Mouse (Mus musculus): ENCODE data around the gene Olfr1220. TPM values are rescaled to one million over a fixed set of nuclear protein-coding genes. Genes with fewer than 3 reads are reported as not detected.

The Olfr1220 gene
- total and polyA plus RNA-seq, 3 experiments: not detected

- no peaks in the 10 kb centered on the region for H3K79me2 ChIP-seq (ENCODE audit: control insufficient read depth, insufficient read depth, low read length, poor library complexity)
- no peak for TF ChIP-seq MAX (IDR thresholded peaks at IDR 0.05; ENCODE audit: low read length)
- no peak for TF ChIP-seq GABPA (IDR thresholded peaks at IDR 0.05; ENCODE audit: low read depth, low read length)
- no peak for TF ChIP-seq MXI1 (IDR thresholded peaks at IDR 0.05; ENCODE audit: low read depth, low read length)
- TF ChIP-seq POLR2AphosphoS5 (IDR thresholded peaks at IDR 0.05; ENCODE audit: borderline replicate concordance, low read depth, low read length): no peak
- TF ChIP-seq TBP (IDR thresholded peaks at IDR 0.05; ENCODE audit: low read depth, low read length): no peak
- TF ChIP-seq JUND (IDR thresholded peaks at IDR 0.05; ENCODE audit: low read depth, low read length): no peak
Measured at GRCm38 (mm10) chr2:89061087-89061486, 45.5 kb downstream of the Olfr1220 start, which contains the start of gene Olfr1218. Gene Olfr1218, minus strand, starts transcription at chr2:89061187.

More at GRCm38 (mm10) chr2:89061087-89061486, 45.5 kb downstream of the Olfr1220 start, which contains the start of gene Olfr1218:
- no peaks in the 10 kb centered on the region for H3K4me1 ChIP-seq (ENCODE audit: control insufficient read depth in 1 of 2, insufficient read depth in 2 of 2, low read length in 2 of 2)
- no peak within 1 kb of the TSS for H3K9ac ChIP-seq (ENCODE audit: control insufficient read depth, low read depth, low read length, poor library complexity, severe bottlenecking)
- H3K36me3 ChIP-seq (ENCODE audit: control insufficient read depth in 1 of 2, insufficient read depth in 2 of 2, low read length in 2 of 2): no peaks in the 10 kb centered on the region
- H3K9me3 ChIP-seq (replicated peaks; ENCODE audit: insufficient read depth, low read length): no peaks in the 10 kb centered on the region
- no peak within 1 kb of the TSS for H3K4me3 ChIP-seq (ENCODE audit: control insufficient read depth in 1 of 2, insufficient read depth in 1 of 2, low read depth in 2 of 2, low read length in 2 of 2)
- H3K27me3 ChIP-seq (ENCODE audit: control insufficient read depth in 1 of 2, insufficient read depth in 2 of 2, low read length in 2 of 2): no peaks in the 10 kb centered on the region
- H3K27ac ChIP-seq (ENCODE audit: control insufficient read depth, low read depth, low read length): no peak within 1 kb of the TSS
- DNase-seq (ENCODE audit: low read depth, low spot score): no peak

Other genes starting within 250 kb of the Olfr1220 start
- not detected in 2 replicates for gene Olfr1206, start 243.6 kb downstream of the Olfr1220 start, total RNA-seq (2012; rRNA removed)
- not detected for gene Olfr1206, start 243.6 kb downstream of the Olfr1220 start, polyA plus RNA-seq (2012; ENCODE audit: insufficient read depth in 1 of 2, insufficient read length in 2 of 2, low read depth in 1 of 2, low replicate concordance in 2 of 2, missing spikeins in 1 of 2)
- not detected in 2 replicates for gene Olfr1208, start 204.5 kb downstream of the Olfr1220 start, total RNA-seq (2012; rRNA removed)
- gene Olfr1208, start 204.5 kb downstream of the Olfr1220 start, polyA plus RNA-seq (2012; ENCODE audit: insufficient read depth in 1 of 2, insufficient read length in 2 of 2, low read depth in 1 of 2, low replicate concordance in 2 of 2, missing spikeins in 1 of 2): not detected
- not detected in 2 replicates for gene Olfr1209, start 191.7 kb downstream of the Olfr1220 start, total RNA-seq (2012; rRNA removed)
- gene Olfr1209, start 191.7 kb downstream of the Olfr1220 start, polyA plus RNA-seq (2012; ENCODE audit: insufficient read depth in 1 of 2, insufficient read length in 2 of 2, low read depth in 1 of 2, low replicate concordance in 2 of 2, missing spikeins in 1 of 2): not detected
- not detected in 2 replicates for gene Olfr1211, start 168.7 kb downstream of the Olfr1220 start, total RNA-seq (2012; rRNA removed)
- gene Olfr1211, start 168.7 kb downstream of the Olfr1220 start, polyA plus RNA-seq (2012; ENCODE audit: insufficient read depth in 1 of 2, insufficient read length in 2 of 2, low read depth in 1 of 2, low replicate concordance in 2 of 2, missing spikeins in 1 of 2): not detected
- not detected in 2 replicates for gene Olfr1212, start 152.9 kb downstream of the Olfr1220 start, total RNA-seq (2012; rRNA removed)
- gene Olfr1212, start 152.9 kb downstream of the Olfr1220 start, polyA plus RNA-seq (2012; ENCODE audit: insufficient read depth in 1 of 2, insufficient read length in 2 of 2, low read depth in 1 of 2, low replicate concordance in 2 of 2, missing spikeins in 1 of 2): not detected
- not detected in 2 replicates for gene Gm13762, start 126.6 kb downstream of the Olfr1220 start, total RNA-seq (2012; rRNA removed)
- not detected for gene Gm13762, start 126.6 kb downstream of the Olfr1220 start, polyA plus RNA-seq (2012; ENCODE audit: insufficient read depth in 1 of 2, insufficient read length in 2 of 2, low read depth in 1 of 2, low replicate concordance in 2 of 2, missing spikeins in 1 of 2)
- not detected in 2 replicates for gene Olfr1214, start 114.2 kb downstream of the Olfr1220 start, total RNA-seq (2012; rRNA removed)
- not detected for gene Olfr1214, start 114.2 kb downstream of the Olfr1220 start, polyA plus RNA-seq (2012; ENCODE audit: insufficient read depth in 1 of 2, insufficient read length in 2 of 2, low read depth in 1 of 2, low replicate concordance in 2 of 2, missing spikeins in 1 of 2)
- gene Olfr1215, start 99.9 kb downstream of the Olfr1220 start, total RNA-seq (2012; rRNA removed): not detected in 2 replicates
- not detected for gene Olfr1215, start 99.9 kb downstream of the Olfr1220 start, polyA plus RNA-seq (2012; ENCODE audit: insufficient read depth in 1 of 2, insufficient read length in 2 of 2, low read depth in 1 of 2, low replicate concordance in 2 of 2, missing spikeins in 1 of 2)
- not detected in 2 replicates for gene Olfr1216, start 88.5 kb downstream of the Olfr1220 start, total RNA-seq (2012; rRNA removed)
- gene Olfr1216, start 88.5 kb downstream of the Olfr1220 start, polyA plus RNA-seq (2012; ENCODE audit: insufficient read depth in 1 of 2, insufficient read length in 2 of 2, low read depth in 1 of 2, low replicate concordance in 2 of 2, missing spikeins in 1 of 2): not detected
- not detected in 2 replicates for gene Olfr1217, start 74.8 kb downstream of the Olfr1220 start, total RNA-seq (2012; rRNA removed)
- gene Olfr1217, start 74.8 kb downstream of the Olfr1220 start, polyA plus RNA-seq (2012; ENCODE audit: insufficient read depth in 1 of 2, insufficient read length in 2 of 2, low read depth in 1 of 2, low replicate concordance in 2 of 2, missing spikeins in 1 of 2): under 1 TPM in 1 of 2 experiments, not detected in 1; 0.03 TPM
- not detected in 2 replicates for gene Olfr1218, start 45.6 kb downstream of the Olfr1220 start, total RNA-seq (2012; rRNA removed)
- gene Olfr1218, start 45.6 kb downstream of the Olfr1220 start, polyA plus RNA-seq (2012; ENCODE audit: insufficient read depth in 1 of 2, insufficient read length in 2 of 2, low read depth in 1 of 2, low replicate concordance in 2 of 2, missing spikeins in 1 of 2): not detected
- not detected in 2 replicates for gene Olfr1219, start 23.3 kb downstream of the Olfr1220 start, total RNA-seq (2012; rRNA removed)
- gene Olfr1219, start 23.3 kb downstream of the Olfr1220 start, polyA plus RNA-seq (2012; ENCODE audit: insufficient read depth in 1 of 2, insufficient read length in 2 of 2, low read depth in 1 of 2, low replicate concordance in 2 of 2, missing spikeins in 1 of 2): not detected
- not detected in 2 replicates for gene Olfr1221, start 10.4 kb upstream of the Olfr1220 start, total RNA-seq (2012; rRNA removed)
- gene Olfr1221, start 10.4 kb upstream of the Olfr1220 start, polyA plus RNA-seq (2012; ENCODE audit: insufficient read depth in 1 of 2, insufficient read length in 2 of 2, low read depth in 1 of 2, low replicate concordance in 2 of 2, missing spikeins in 1 of 2): not detected
- not detected in 2 replicates for gene Olfr1222, start 26.2 kb upstream of the Olfr1220 start, total RNA-seq (2012; rRNA removed)
- gene Olfr1222, start 26.2 kb upstream of the Olfr1220 start, polyA plus RNA-seq (2012; ENCODE audit: insufficient read depth in 1 of 2, insufficient read length in 2 of 2, low read depth in 1 of 2, low replicate concordance in 2 of 2, missing spikeins in 1 of 2): not detected
- not detected in 2 replicates for gene Olfr1223, start 44.7 kb upstream of the Olfr1220 start, total RNA-seq (2012; rRNA removed)
- not detected for gene Olfr1223, start 44.7 kb upstream of the Olfr1220 start, polyA plus RNA-seq (2012; ENCODE audit: insufficient read depth in 1 of 2, insufficient read length in 2 of 2, low read depth in 1 of 2, low replicate concordance in 2 of 2, missing spikeins in 1 of 2)
- gene Olfr1224-ps1, start 57.3 kb upstream of the Olfr1220 start, total RNA-seq (2012; rRNA removed): not detected in 2 replicates
- gene Olfr1224-ps1, start 57.3 kb upstream of the Olfr1220 start, polyA plus RNA-seq (2012; ENCODE audit: insufficient read depth in 1 of 2, insufficient read length in 2 of 2, low read depth in 1 of 2, low replicate concordance in 2 of 2, missing spikeins in 1 of 2): not detected
- gene Olfr1225, start 67.8 kb upstream of the Olfr1220 start, total RNA-seq (2012; rRNA removed): not detected in 2 replicates
- gene Olfr1225, start 67.8 kb upstream of the Olfr1220 start, polyA plus RNA-seq (2012; ENCODE audit: insufficient read depth in 1 of 2, insufficient read length in 2 of 2, low read depth in 1 of 2, low replicate concordance in 2 of 2, missing spikeins in 1 of 2): not detected
- not detected in 2 replicates for gene Olfr1226, start 93.2 kb upstream of the Olfr1220 start, total RNA-seq (2012; rRNA removed)
- not detected for gene Olfr1226, start 93.2 kb upstream of the Olfr1220 start, polyA plus RNA-seq (2012; ENCODE audit: insufficient read depth in 1 of 2, insufficient read length in 2 of 2, low read depth in 1 of 2, low replicate concordance in 2 of 2, missing spikeins in 1 of 2)
- not detected in 2 replicates for gene Olfr1228, start 147.2 kb upstream of the Olfr1220 start, total RNA-seq (2012; rRNA removed)
- not detected for gene Olfr1228, start 147.2 kb upstream of the Olfr1220 start, polyA plus RNA-seq (2012; ENCODE audit: insufficient read depth in 1 of 2, insufficient read length in 2 of 2, low read depth in 1 of 2, low replicate concordance in 2 of 2, missing spikeins in 1 of 2)
- gene Olfr1229, start 181.2 kb upstream of the Olfr1220 start, total RNA-seq (2012; rRNA removed): not detected in 2 replicates
- not detected for gene Olfr1229, start 181.2 kb upstream of the Olfr1220 start, polyA plus RNA-seq (2012; ENCODE audit: insufficient read depth in 1 of 2, insufficient read length in 2 of 2, low read depth in 1 of 2, low replicate concordance in 2 of 2, missing spikeins in 1 of 2)
- not detected in 2 replicates for gene Olfr1230, start 190.4 kb upstream of the Olfr1220 start, total RNA-seq (2012; rRNA removed)
- gene Olfr1230, start 190.4 kb upstream of the Olfr1220 start, polyA plus RNA-seq (2012; ENCODE audit: insufficient read depth in 1 of 2, insufficient read length in 2 of 2, low read depth in 1 of 2, low replicate concordance in 2 of 2, missing spikeins in 1 of 2): not detected
- not detected in 2 replicates for gene Olfr1231, start 200.2 kb upstream of the Olfr1220 start, total RNA-seq (2012; rRNA removed)
- not detected for gene Olfr1231, start 200.2 kb upstream of the Olfr1220 start, polyA plus RNA-seq (2012; ENCODE audit: insufficient read depth in 1 of 2, insufficient read length in 2 of 2, low read depth in 1 of 2, low replicate concordance in 2 of 2, missing spikeins in 1 of 2)
- gene Olfr1232, start 222.8 kb upstream of the Olfr1220 start, total RNA-seq (2012; rRNA removed): not detected in 2 replicates
- gene Olfr1232, start 222.8 kb upstream of the Olfr1220 start, polyA plus RNA-seq (2012; ENCODE audit: insufficient read depth in 1 of 2, insufficient read length in 2 of 2, low read depth in 1 of 2, low replicate concordance in 2 of 2, missing spikeins in 1 of 2): not detected
- not detected in 2 replicates for gene Olfr1233, start 235.6 kb upstream of the Olfr1220 start, total RNA-seq (2012; rRNA removed)
- gene Olfr1233, start 235.6 kb upstream of the Olfr1220 start, polyA plus RNA-seq (2012; ENCODE audit: insufficient read depth in 1 of 2, insufficient read length in 2 of 2, low read depth in 1 of 2, low replicate concordance in 2 of 2, missing spikeins in 1 of 2): not detected

Data from MEL (cell line).